In genomic region chr12:26778796-26779195, GRCm38 (mm10) we compare ENCODE assay signal across 19 mouse cellular contexts.
A peak's percentile ranks its signal among the peaks of the same experiment; 100 is the strongest.
DNase-seq lines count a peak whose midpoint lies in the region; ATAC-seq lines count a peak whose summit lies in the region.
"Had no signal": no experiment of that assay in that cellular context is flagged by ENCODE, and none has a peak within 500 bp of the region (broad histone marks: within the 10 kb centered on the region; RNA-seq: fewer than 3 reads in every experiment).

No protein-coding gene starts in this region.

- WGBS in forebrain, embryonic 12.5 days: 43% methylated on average over 3 of the region's 3 CpGs
- 43% methylated on average over 3 of the region's 3 CpGs for WGBS in forebrain, embryonic 10.5 days
- 49% methylated on average over 3 of the region's 3 CpGs for WGBS in limb, embryonic 13.5 days
- WGBS in limb, embryonic 10.5 days: 59% methylated on average over 3 of the region's 3 CpGs
- 31% methylated on average over 3 of the region's 3 CpGs for WGBS in forebrain, embryonic 15.5 days
- 25% methylated on average over 3 of the region's 3 CpGs for WGBS in neural tube, embryonic 15.5 days

- DNase-seq in forebrain, embryonic 10.5 days (ENCODE audit: extremely low spot score, low spot score): no peak
- DNase-seq in limb, embryonic 10.5 days (ENCODE audit: low spot score): no peak
- DNase-seq in liver: no peak
- DNase-seq: adrenal gland, postnatal 10 days; cerebellum, adult 8-10 months; heart, postnatal 10 days; kidney, adult 2 months; kidney, postnatal 25 days; layer of hippocampus, adult 9-11 months; lung, adult 18-20 months; lung, postnatal 36 days; right cerebral cortex, postnatal 4 days; thymus, postnatal 36 days had no signal

- H3K9me3 ChIP-seq in forebrain, embryonic 12.5 days: no peaks in the 10 kb centered on the region
- H3K9me3 ChIP-seq in forebrain, embryonic 10.5 days: no peaks in the 10 kb centered on the region
- no peaks in the 10 kb centered on the region; the same call in 1 of the 2 replicates for H3K9me3 ChIP-seq in limb, embryonic 13.5 days
- H3K9me3 ChIP-seq in limb, embryonic 10.5 days (replicated peaks): no peaks in the 10 kb centered on the region
- H3K9me3 ChIP-seq in forebrain, embryonic 15.5 days: no peaks in the 10 kb centered on the region
- H3K9me3 ChIP-seq in neural tube, embryonic 15.5 days (replicated peaks): 0 out of 2 replicates have a peak, but pooled peaks cover 5% of the 10 kb centered on the region
- H3K9me3 ChIP-seq: heart, embryonic 10.5 days; neural tube, embryonic 12.5 days had no signal

- 0 out of 2 replicates have a peak, but pooled peaks cover 2% of the 10 kb centered on the region for H3K4me1 ChIP-seq in forebrain, embryonic 12.5 days
- H3K4me1 ChIP-seq in forebrain, embryonic 10.5 days: peaks cover 10% of the 10 kb centered on the region; the same call in 1 of the 2 replicates
- peaks cover 7% of the 10 kb centered on the region; the same call in 1 of the 2 replicates for H3K4me1 ChIP-seq in limb, embryonic 13.5 days
- no peaks in the 10 kb centered on the region for H3K4me1 ChIP-seq in limb, embryonic 10.5 days
- H3K4me1 ChIP-seq in forebrain, embryonic 15.5 days: peaks cover 20% of the 10 kb centered on the region
- peaks cover 7% of the 10 kb centered on the region; the same call in 1 of the 2 replicates for H3K4me1 ChIP-seq in neural tube, embryonic 15.5 days
- H3K4me1 ChIP-seq: heart, embryonic 10.5 days; neural tube, embryonic 12.5 days had no signal

- no peak overlapping the region for H3K9ac ChIP-seq in forebrain, embryonic 12.5 days
- H3K9ac ChIP-seq in limb, embryonic 13.5 days: 0 out of 2 replicates have a peak overlapping the region, but pooled peaks have one; percentile 45
- no peak overlapping the region for H3K9ac ChIP-seq in forebrain, embryonic 15.5 days (replicated peaks)
- H3K9ac ChIP-seq in neural tube, embryonic 15.5 days (replicated peaks): no peak overlapping the region
- H3K9ac ChIP-seq: neural tube, embryonic 12.5 days had no signal

- no peak overlapping the region for H3K4me3 ChIP-seq in forebrain, embryonic 12.5 days (replicated peaks)
- H3K4me3 ChIP-seq in forebrain, embryonic 10.5 days: no peak overlapping the region
- H3K4me3 ChIP-seq in limb, embryonic 13.5 days: no peak overlapping the region
- H3K4me3 ChIP-seq in limb, embryonic 10.5 days: no peak overlapping the region
- no peak overlapping the region for H3K4me3 ChIP-seq in forebrain, embryonic 15.5 days
- no peak overlapping the region for H3K4me3 ChIP-seq in neural tube, embryonic 15.5 days (replicated peaks)
- H3K4me3 ChIP-seq: heart, embryonic 10.5 days; neural tube, embryonic 12.5 days had no signal

- no peak for ATAC-seq in forebrain, embryonic 12.5 days (ENCODE audit: low FRiP score)
- ATAC-seq in limb, embryonic 13.5 days (ENCODE audit: low FRiP score, low read depth): no peak
- no peak for ATAC-seq in forebrain, embryonic 15.5 days (replicated peaks)
- ATAC-seq in neural tube, embryonic 15.5 days (ENCODE audit: low FRiP score): 0 out of 2 replicates have a peak, but pooled peaks have one; percentile 47

- H3K27ac ChIP-seq in forebrain, embryonic 12.5 days: 0 out of 2 replicates have a peak overlapping the region, but pooled peaks have one; percentile 42
- H3K27ac ChIP-seq in forebrain, embryonic 10.5 days: no peak overlapping the region
- no peak overlapping the region for H3K27ac ChIP-seq in limb, embryonic 13.5 days
- H3K27ac ChIP-seq in limb, embryonic 10.5 days: no peak overlapping the region; the same call in 1 of the 2 replicates
- peak overlapping the region; percentile 61 for H3K27ac ChIP-seq in forebrain, embryonic 15.5 days (replicated peaks)
- peak overlapping the region; percentile 38; the same call in 1 of the 2 replicates for H3K27ac ChIP-seq in neural tube, embryonic 15.5 days (replicated peaks)
- H3K27ac ChIP-seq: heart, embryonic 10.5 days; neural tube, embryonic 12.5 days had no signal

- no peaks in the 10 kb centered on the region for H3K36me3 ChIP-seq in forebrain, embryonic 12.5 days (replicated peaks)
- H3K36me3 ChIP-seq in forebrain, embryonic 10.5 days (replicated peaks): no peaks in the 10 kb centered on the region
- no peaks in the 10 kb centered on the region for H3K36me3 ChIP-seq in limb, embryonic 13.5 days
- H3K36me3 ChIP-seq in limb, embryonic 10.5 days: no peaks in the 10 kb centered on the region
- H3K36me3 ChIP-seq in forebrain, embryonic 15.5 days: no peaks in the 10 kb centered on the region
- no peaks in the 10 kb centered on the region for H3K36me3 ChIP-seq in neural tube, embryonic 15.5 days
- H3K36me3 ChIP-seq: heart, embryonic 10.5 days; neural tube, embryonic 12.5 days had no signal

- H3K27me3 ChIP-seq in forebrain, embryonic 12.5 days: no peaks in the 10 kb centered on the region
- no peaks in the 10 kb centered on the region for H3K27me3 ChIP-seq in forebrain, embryonic 10.5 days (ENCODE audit: poor library complexity, severe bottlenecking)
- no peaks in the 10 kb centered on the region for H3K27me3 ChIP-seq in limb, embryonic 13.5 days
- H3K27me3 ChIP-seq in limb, embryonic 10.5 days (ENCODE audit: low read depth, poor library complexity, severe bottlenecking): no peaks in the 10 kb centered on the region
- no peaks in the 10 kb centered on the region for H3K27me3 ChIP-seq in forebrain, embryonic 15.5 days
- no peaks in the 10 kb centered on the region for H3K27me3 ChIP-seq in neural tube, embryonic 15.5 days (replicated peaks)
- H3K27me3 ChIP-seq: neural tube, embryonic 12.5 days had no signal

- H3K4me2 ChIP-seq in forebrain, embryonic 12.5 days: no peak overlapping the region
- no peak overlapping the region for H3K4me2 ChIP-seq in limb, embryonic 13.5 days (replicated peaks)
- no peak overlapping the region for H3K4me2 ChIP-seq in forebrain, embryonic 15.5 days (replicated peaks)
- no peak overlapping the region for H3K4me2 ChIP-seq in neural tube, embryonic 15.5 days
- H3K4me2 ChIP-seq: neural tube, embryonic 12.5 days had no signal

Comparison
In these comparisons a context has a peak if more than half of its experiments do, and no peak if none do; other contexts are left out.
1. H3K27ac ChIP-seq: peak in forebrain, embryonic 12.5 days (single experiment), forebrain, embryonic 15.5 days (single experiment) and neural tube, embryonic 15.5 days (single experiment); none in forebrain, embryonic 10.5 days (single experiment), limb, embryonic 13.5 days (single experiment) and limb, embryonic 10.5 days (single experiment).